Mouse (Mus musculus) CH12.LX (cell line): ENCODE data around the gene Ubtf. TPM values are rescaled to one million over a fixed set of nuclear protein-coding genes. Genes with fewer than 3 reads are reported as not detected.
"Not testable (repeated sequence)": the region's sequence is repeated elsewhere in the genome, so short reads cannot be mapped to it uniquely, and the experiment has no call there.

Source experiments
- DNase-seq: peaks from one replicate; pipeline ENCODE4 v3.0.0-alpha.2; 2013; ENCODE audit errors: extremely low read depth
- H3K27ac ChIP-seq: 2 replicates; pipeline ENCODE4 v1.5.1; 2012; ENCODE audit warnings: low read depth, mild to moderate bottlenecking, control low read depth, moderate library complexity; ENCODE audit not compliant: insufficient read depth
- H3K27me3 ChIP-seq: replicated peaks from 2 replicates; pipeline ENCODE3; 2012; ENCODE audit warnings: inconsistent platforms
- H3K36me3 ChIP-seq, 2 experiments: replicated peaks in 1 of 2; 2 replicates each; pipeline versions ENCODE3 to v1.6.1; 2012; ENCODE audit warnings: inconsistent platforms in 1 of 2, low read length in 1 of 2, mild to moderate bottlenecking in 1 of 2, mixed read lengths in 1 of 2, moderate library complexity in 1 of 2; ENCODE audit not compliant: control insufficient read depth in 1 of 2, insufficient read depth in 1 of 2
- H3K4me1 ChIP-seq, 2 experiments: 2 replicates each; pipeline ENCODE4 v1.6.1; 2012; ENCODE audit warnings: inconsistent platforms in 1 of 2, moderate library complexity in 1 of 2; ENCODE audit not compliant: insufficient read depth in 2 of 2, control insufficient read depth in 1 of 2
- H3K4me2 ChIP-seq: 2 replicates; pipeline ENCODE4 v1.6.1; 2012; ENCODE audit warnings: low read depth, mild to moderate bottlenecking, control low read depth; ENCODE audit not compliant: poor library complexity, insufficient read depth, severe bottlenecking
- H3K4me3 ChIP-seq, 3 experiments: fragments of 150-350 bp in 1 of 3; sonication (generic) in 1 of 3; replicated peaks in 1 of 3; 2 replicates each; pipeline versions ENCODE3 to v1.5.1; 2011 to 2012; ENCODE audit warnings: low read depth in 2 of 3, low read length in 2 of 3, mild to moderate bottlenecking in 2 of 3, moderate library complexity in 2 of 3, control low read depth in 1 of 3, improper control_type of control experiment in 1 of 3, inconsistent platforms in 1 of 3, mixed read lengths in 1 of 3; ENCODE audit not compliant: poor library complexity in 1 of 3
- H3K79me2 ChIP-seq: replicated peaks from 2 replicates; pipeline ENCODE4 v1.6.1; 2012; ENCODE audit warnings: mild to moderate bottlenecking, moderate library complexity; ENCODE audit not compliant: control insufficient read depth, poor library complexity, insufficient read depth, severe bottlenecking; ENCODE audit errors: extremely low read depth
- H3K9ac ChIP-seq: 2 replicates; pipeline ENCODE4 v1.6.1; 2012; ENCODE audit warnings: low read depth, mild to moderate bottlenecking, control low read depth, moderate library complexity; ENCODE audit not compliant: insufficient read depth
- H3K9me3 ChIP-seq: replicated peaks from 2 replicates; pipeline ENCODE3; 2012; ENCODE audit warnings: low read length, inconsistent platforms, mixed read lengths
- BHLHE40 ChIP-seq: IDR thresholded peaks from 2 replicates; pipeline ENCODE4 v1.6.1; 2011; ENCODE audit warnings: mild to moderate bottlenecking, low read depth, low read length, improper control_type of control experiment
- CTCF ChIP-seq, 2 experiments: IDR thresholded peaks in 1 of 2; conservative IDR thresholded peaks in 1 of 2; 2 replicates each; pipeline ENCODE4 v1.5.1; 2011 to 2012; ENCODE audit warnings: low read depth in 2 of 2, low read length in 2 of 2, improper control_type of control experiment in 1 of 2, inconsistent platforms in 1 of 2, mild to moderate bottlenecking in 1 of 2, moderate library complexity in 1 of 2
- EP300 ChIP-seq: IDR thresholded peaks from 2 replicates; pipeline ENCODE4 v1.6.1; 2011; ENCODE audit warnings: low read length, improper control_type of control experiment
- IRF4 ChIP-seq: IDR thresholded peaks from 2 replicates; pipeline ENCODE4 v1.6.1; 2014; ENCODE audit warnings: low read depth, mild to moderate bottlenecking, inconsistent platforms, low read length, improper control_type of control experiment
- JUN ChIP-seq: IDR thresholded peaks from 2 replicates; pipeline ENCODE4 v1.6.1; 2011; ENCODE audit warnings: low read depth, mild to moderate bottlenecking, low read length, improper control_type of control experiment, moderate library complexity; ENCODE audit not compliant: insufficient read depth
- NRF1 ChIP-seq: IDR thresholded peaks from 2 replicates; pipeline ENCODE4 v1.6.1; 2014; ENCODE audit warnings: low read depth, mild to moderate bottlenecking, inconsistent platforms, low read length, improper control_type of control experiment, moderate library complexity
- PAX5 ChIP-seq: IDR thresholded peaks from 2 replicates; pipeline ENCODE4 v1.6.1; 2012; ENCODE audit warnings: low read length, inconsistent platforms, mixed read lengths
- POLR2AphosphoS2 ChIP-seq: IDR thresholded peaks from 2 replicates; pipeline ENCODE4 v1.6.1; 2011; ENCODE audit warnings: low read depth, low read length, improper control_type of control experiment
- RCOR1 ChIP-seq: conservative IDR thresholded peaks from 2 replicates; pipeline ENCODE4 v1.6.1; 2012; ENCODE audit warnings: low read depth, mild to moderate bottlenecking, inconsistent platforms, low read length, improper control_type of control experiment
- TBP ChIP-seq: conservative IDR thresholded peaks from 2 replicates; pipeline ENCODE4 v1.6.1; 2011; ENCODE audit warnings: low read depth, low read length, improper control_type of control experiment
- TCF12 ChIP-seq: IDR thresholded peaks from 2 replicates; pipeline ENCODE4 v1.6.1; 2014; ENCODE audit warnings: low read depth, mild to moderate bottlenecking, inconsistent platforms, low read length, improper control_type of control experiment
- ZNF384 ChIP-seq: IDR thresholded peaks from 2 replicates; pipeline ENCODE4 v1.6.1; 2012; ENCODE audit warnings: low read depth, low read length, improper control_type of control experiment, inconsistent platforms
- dilution Hi-C: fragments of 300-500 bp; cut with MboI; formaldehyde crosslinking; loops from 2 replicates; pipeline ENCODE4 v1.14.3; 2020; ENCODE audit warnings: low sequenced_read_pairs; ENCODE audit not compliant: extremely low pct_unique_long_range_greater_than_20kb, extremely low pct_ligation_motif_present
- in situ Hi-C: fragments of 300-500 bp; cut with MboI; formaldehyde crosslinking; loops from 3 replicates; pipeline ENCODE4 v1.14.3; 2019; ENCODE audit warnings: low sequenced_read_pairs, low pct_ligation_motif_present, low pct_unique_long_range_greater_than_20kb, mixed read lengths
- polyA plus RNA-seq: library from polyadenylated mRNA; unstranded; fragments of >175 nt; gene quantifications from 2 replicates; pipeline ENCODE4 v1.2.1, GENCODE M21; 2012; ENCODE audit warnings: low read depth; ENCODE audit not compliant: insufficient read length
- total RNA-seq, 2 experiments: library from RNA; depleted of rRNA; stranded (reverse); fragments of 300-350 nt in 1 of 2; fragments of >200 nt in 1 of 2; gene quantifications; 2 replicates each; pipeline ENCODE4 v1.2.3; 2012 to 2014

Gene Ubtf
- total and polyA plus RNA-seq, 3 experiments, result 89.9 to 126 (median 124) TPM

GRCm38 (mm10) chr11:102367504-102368280, 48.1 kb upstream of the Ubtf start:
- Histone ChIP-seq H3K27me3 (peaks cover 70% of the 10 kb centered on the region), H3K4me1 (peaks cover 45 to 76% of the 10 kb centered on the region in 2 experiments)
- dilution Hi-C loops, result no loop called here

GRCm38 (mm10) chr11:102366103-102366502, 46.6 kb upstream of the Ubtf start, which contains the start of gene Slc4a1:
Slc4a1 (minus strand) TSS chr11:102366203.
- dilution Hi-C loops, H3K79me2 ChIP-seq, H3K36me3 ChIP-seq, DNase-seq, H3K4me2 ChIP-seq, H3K27ac ChIP-seq, H3K9me3 ChIP-seq, in situ Hi-C loops, H3K9ac ChIP-seq, H3K4me3 ChIP-seq: not testable (repeated sequence)
- peaks cover 37 to 67% of the 10 kb centered on the region in 2 experiments for H3K4me1 ChIP-seq
- H3K27me3 ChIP-seq, result peaks cover 78% of the 10 kb centered on the region

More at GRCm38 (mm10) chr11:102367504-102368280, 48.1 kb upstream of the Ubtf start:
- H3K79me2 ChIP-seq, result no peaks in the 10 kb centered on the region
- no peak overlapping the region for H3K27ac ChIP-seq
- TF ChIP-seq EP300 (peak; percentile 13), JUN (no peak), IRF4 (peak; percentile 37; the same call in 1 of the 2 replicates), TCF12 (peak; percentile 63; the same call in 1 of the 2 replicates)
- no peak for DNase-seq
- H3K9ac ChIP-seq, result no peak overlapping the region
- H3K36me3 ChIP-seq, result no peaks in the 10 kb centered on the region
- no peak overlapping the region for H3K4me3 ChIP-seq
- H3K9me3 ChIP-seq, result no peaks in the 10 kb centered on the region
- in situ Hi-C loops, result no loop called here
- H3K4me2 ChIP-seq, result no peak overlapping the region

GRCm38 (mm10) chr11:102365699-102366098, 46.2 kb upstream of the Ubtf start:
- in situ Hi-C loops, result no loop called here
- no peaks in the 10 kb centered on the region for H3K9me3 ChIP-seq
- H3K27ac ChIP-seq, result no peak overlapping the region
- peaks cover 37 to 64% of the 10 kb centered on the region in 2 experiments for H3K4me1 ChIP-seq
- no peaks in the 10 kb centered on the region for H3K36me3 ChIP-seq
- peaks cover 78% of the 10 kb centered on the region for H3K27me3 ChIP-seq
- no peak overlapping the region for H3K4me3 ChIP-seq
- TF ChIP-seq NRF1 (no peak), BHLHE40 (no peak), ZNF384 (no peak), POLR2AphosphoS2 (no peak), CTCF (conservative IDR thresholded peaks at IDR 0.05 in 1 of 2, IDR thresholded peaks at IDR 0.05 in 1 of 2; ENCODE audit: low read depth in 2 of 2, low read length in 2 of 2) (no peak), PAX5 (no peak), RCOR1 (no peak), TBP (no peak)
- no peaks in the 10 kb centered on the region for H3K79me2 ChIP-seq
- H3K9ac ChIP-seq, result no peak overlapping the region
- DNase-seq, result no peak
- no peak overlapping the region for H3K4me2 ChIP-seq
- dilution Hi-C loops, result no loop called here
